Mouse (Mus musculus): ENCODE measurements around the gene Mbd3. TPM values are rescaled to one million over a fixed set of nuclear protein-coding genes. Genes with fewer than 3 reads are reported as not detected.
"Not testable (repeated sequence)": the region's sequence is repeated elsewhere in the genome, so short reads cannot be mapped to it uniquely, and the experiment has no call there.

Mbd3 gene
- total RNA-seq, 2 experiments from 2014 or later: 137 to 140 TPM

DNA sequence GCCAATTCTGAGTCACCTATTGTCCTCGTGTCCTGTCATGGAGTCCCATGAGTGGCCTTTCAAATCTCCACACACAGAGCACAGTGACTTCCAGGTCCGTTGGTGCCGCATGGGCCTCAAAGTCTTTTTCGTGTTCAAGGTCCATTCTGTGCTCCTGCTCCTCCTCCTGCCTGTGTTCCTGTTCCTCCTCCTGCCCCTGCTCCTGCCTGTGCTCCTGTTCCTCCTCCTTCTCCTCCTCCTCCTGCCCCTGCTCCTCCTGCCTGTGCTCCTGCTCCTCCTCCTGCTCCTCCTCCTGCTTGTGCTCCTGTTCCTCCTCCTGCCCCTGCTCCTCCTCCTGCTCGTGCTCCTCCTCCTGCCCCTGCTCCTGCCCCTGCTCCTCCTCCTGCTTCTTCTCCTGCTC is 31.4 kb downstream of the Mbd3 start:
- no peak for DNase-seq

GRCm38 (mm10) chr10:80365736-80366135 is 33.6 kb downstream of the Mbd3 start:
- DNase-seq: no peak

DNA sequence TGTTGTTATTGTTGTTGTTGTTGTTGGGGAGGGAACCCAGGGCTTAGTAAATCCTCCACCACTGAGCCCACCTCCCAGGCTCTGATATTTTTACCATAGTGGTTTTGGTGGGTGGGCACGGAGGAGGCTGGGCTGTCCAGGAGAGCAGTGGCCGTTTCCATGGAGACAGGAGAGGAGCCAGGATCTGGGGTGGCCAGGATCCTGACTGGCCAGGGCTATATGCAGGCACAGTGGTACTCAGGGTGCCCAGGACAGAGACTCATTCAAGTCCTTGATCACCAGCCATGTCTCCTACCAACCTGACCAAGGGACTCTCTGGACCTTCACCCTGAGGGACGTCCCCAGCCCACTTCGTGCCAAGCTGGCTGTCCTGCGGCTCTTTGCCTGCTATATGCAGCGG is 35.6 kb downstream of the Mbd3 start:
- DNase-seq: no peak

DNA sequence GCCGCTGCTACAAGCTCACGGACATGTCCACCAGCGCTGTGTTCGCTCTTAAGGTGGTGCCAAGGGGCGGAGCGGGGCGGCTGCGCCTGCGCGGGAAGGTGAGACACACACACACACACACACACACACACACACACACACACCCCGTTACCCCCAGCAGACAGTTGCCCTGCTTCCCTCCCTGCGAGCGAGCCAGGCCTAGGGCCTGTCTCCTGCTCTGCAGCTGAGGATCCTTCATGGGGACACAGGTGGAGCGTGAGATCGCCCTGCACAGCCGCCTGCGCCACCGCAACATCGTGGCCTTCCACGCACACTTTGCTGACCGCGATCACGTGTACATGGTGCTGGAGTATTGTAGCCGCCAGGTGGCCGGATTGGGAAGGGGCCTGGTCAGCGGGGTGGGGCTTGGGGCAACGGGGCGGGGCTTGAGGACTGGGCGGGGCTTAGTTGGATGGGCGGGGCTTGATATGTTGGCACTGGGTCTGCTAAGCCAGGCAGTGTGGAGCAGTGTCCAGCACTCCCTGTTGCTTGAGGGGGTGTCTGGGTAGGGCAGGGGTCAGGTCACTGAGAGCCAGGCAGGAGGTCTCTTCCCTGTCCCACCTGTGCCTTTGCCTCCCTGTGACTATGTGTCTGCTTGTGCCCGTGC is 41.2 kb downstream of the Mbd3 start:
- peak; percentile 39 for DNase-seq

DNA sequence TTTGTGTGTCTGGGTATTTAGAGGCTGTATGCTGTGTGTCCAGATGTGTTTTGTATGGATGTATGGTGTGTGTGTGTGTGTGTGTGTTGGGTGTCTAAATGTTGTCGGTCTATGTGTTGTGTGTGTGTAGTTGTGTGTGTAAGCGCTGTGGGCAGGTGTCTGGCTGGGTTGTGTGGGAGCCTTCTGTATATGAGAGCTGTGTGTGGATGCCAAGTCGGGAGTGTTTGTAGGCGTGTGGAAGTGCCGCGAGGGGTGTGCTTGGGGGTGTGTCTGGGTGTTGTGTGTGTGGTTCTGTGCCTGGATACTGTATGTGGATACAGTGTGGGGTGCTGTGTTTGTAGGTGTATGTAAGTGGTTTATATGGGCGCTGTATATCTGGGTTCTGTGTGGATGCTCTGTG is 42.0 kb downstream of the Mbd3 start:
- no peak for DNase-seq

- DNase-seq: no peak
Measured at GRCm38 (mm10) chr10:80356737-80357136, 42.6 kb downstream of the Mbd3 start.

GRCm38 (mm10) chr10:80356001-80356682 is 43.2 kb downstream of the Mbd3 start, which contains the start of gene Plk5:
Plk5 (plus strand) TSS chr10:80356459.
- DNase-seq: no peak

DNA sequence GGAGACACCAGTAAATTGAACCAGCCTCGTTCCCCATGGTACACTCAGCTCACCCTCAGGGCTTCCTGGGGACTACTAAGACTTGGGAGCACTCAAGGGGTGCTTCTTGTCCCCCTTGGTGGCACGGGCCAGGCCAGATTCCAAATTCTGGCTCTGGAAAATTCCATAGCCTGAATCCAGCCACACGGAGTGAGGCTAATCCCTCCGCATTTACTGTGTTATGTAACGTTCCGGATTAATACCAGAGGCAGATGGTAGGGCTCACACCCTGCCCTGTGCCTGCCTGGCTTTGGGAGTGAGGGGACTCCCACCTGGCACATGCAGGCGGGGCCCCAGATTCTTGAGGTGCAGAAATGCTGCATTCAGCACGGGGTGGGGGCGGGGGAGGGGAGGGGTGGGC is 43.9 kb downstream of the Mbd3 start:
- no peak for DNase-seq

GRCm38 (mm10) chr10:80352727-80353126 is 46.6 kb downstream of the Mbd3 start:
- DNase-seq: no peak

- DNase-seq: no peak
Measured at GRCm38 (mm10) chr10:80351896-80352295, 47.5 kb downstream of the Mbd3 start.

GRCm38 (mm10) chr10:80350292-80350691 is 49.1 kb downstream of the Mbd3 start:
- DNase-seq: peak; percentile 95

GRCm38 (mm10) chr10:80348981-80349380 is 50.4 kb downstream of the Mbd3 start:
- DNase-seq: peak; percentile 63

DNA sequence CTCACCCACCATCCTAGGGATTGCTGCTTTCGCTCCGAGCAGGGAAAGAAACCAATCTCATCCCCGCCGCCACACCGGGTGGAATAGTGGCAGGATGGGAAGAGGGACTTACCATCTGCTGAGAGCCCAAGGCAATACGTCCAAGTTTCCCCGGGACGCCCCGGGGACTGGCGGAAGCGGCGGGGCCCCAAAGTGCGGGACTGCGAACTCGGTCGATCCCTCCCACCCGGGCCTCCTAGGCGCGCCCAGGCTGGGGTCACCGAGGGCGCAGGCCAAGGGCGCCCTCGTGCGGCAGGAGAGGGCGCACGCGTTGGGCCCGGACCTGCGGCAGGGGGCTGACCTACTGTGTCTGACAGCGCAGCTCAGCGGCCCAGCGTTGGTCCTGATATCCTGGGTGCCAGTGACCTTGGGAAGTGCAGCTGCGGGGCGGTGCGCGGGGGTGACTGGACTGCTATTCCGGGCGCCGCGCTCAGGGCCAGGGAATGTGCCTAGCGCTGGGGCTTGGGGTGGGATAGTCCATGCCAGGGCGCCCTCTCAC is 51.0 kb downstream of the Mbd3 start, which contains the start of gene Adamtsl5:
Gene Adamtsl5 (minus strand): TSS at position 169 of the 538 bp plus-strand sequence.
- peak; percentile 83 for DNase-seq

GRCm38 (mm10) chr10:80347514-80347967 is 51.8 kb downstream of the Mbd3 start:
- peak; percentile 45 for DNase-seq

DNA sequence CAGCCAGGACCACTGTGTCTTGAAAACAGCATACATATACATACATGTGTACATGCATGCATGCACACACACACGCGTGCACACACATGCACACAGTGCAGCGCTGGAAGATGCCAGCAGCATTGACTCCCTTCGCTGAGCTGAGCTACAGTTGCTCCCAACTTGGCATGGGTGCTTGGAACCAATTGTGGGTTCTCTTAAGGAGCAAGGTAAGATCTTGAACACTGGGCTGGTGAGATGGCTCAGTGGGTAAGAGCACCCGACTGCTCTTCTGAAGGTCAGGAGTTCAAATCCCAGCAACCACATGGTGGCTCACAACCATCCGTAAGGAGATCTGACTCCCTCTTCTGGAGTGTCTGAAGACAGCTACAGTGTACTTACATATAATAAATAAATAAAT is 53.4 kb downstream of the Mbd3 start:
- not testable (repeated sequence) for DNase-seq

DNA sequence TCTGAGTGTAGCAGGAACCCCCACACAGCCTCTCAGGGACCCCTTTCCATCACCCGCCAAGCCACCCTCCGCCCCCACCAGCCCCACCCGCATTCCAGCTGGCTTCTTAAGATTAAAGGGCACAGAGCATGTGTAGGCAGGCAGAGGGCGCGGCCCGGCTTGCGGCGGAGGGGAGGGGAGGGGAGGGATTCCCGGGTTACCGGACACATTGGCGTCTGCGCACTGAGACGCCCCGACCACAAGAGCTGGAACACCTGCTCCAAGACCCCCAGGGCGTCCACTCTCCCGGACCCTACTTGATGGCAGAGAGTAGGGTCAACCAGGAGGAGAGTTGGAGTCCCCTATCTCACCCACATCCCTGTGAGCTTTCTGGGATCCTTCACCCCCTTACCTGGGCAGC is 54.2 kb downstream of the Mbd3 start:
- no peak for DNase-seq

- DNase-seq: no peak
Measured at GRCm38 (mm10) chr10:80344131-80344661, 55.2 kb downstream of the Mbd3 start.

GRCm38 (mm10) chr10:80343425-80343895 is 55.9 kb downstream of the Mbd3 start:
- DNase-seq: no peak

- DNase-seq: peak; percentile 59
Measured at GRCm38 (mm10) chr10:80342749-80343424, 56.5 kb downstream of the Mbd3 start.

Measured in heart, postnatal 4 days (tissue).